ENCODE assay signal across 14 mouse cellular contexts in genomic region chr12:88250000-88250399, GRCm38 (mm10). TPM values are rescaled to one million over a fixed set of nuclear protein-coding genes. Genes with fewer than 3 reads are reported as not detected.
"Had no signal": no experiment of that assay in that cellular context is flagged by ENCODE, and none has a peak within 500 bp of the region (broad histone marks: within the 10 kb centered on the region; RNA-seq: fewer than 3 reads in every experiment).

TSS of gene Gm8332 (minus strand) at chr12:88250100.

RNA-seq across cellular contexts. Expression of gene Gm8332, which starts in this region (rescaled TPM):
- total RNA-seq: neutrophil, adult 5-6 weeks had no signal
- polyA plus RNA-seq: neural tube, embryonic 13.5 days; neural tube, embryonic 14.5 days; neural tube, embryonic 15.5 days; small intestine, adult 2 months; spleen, adult 2 months; stomach, embryonic 14.5 days; stomach, embryonic 15.5 days; stomach, embryonic 16.5 days; stomach, postnatal 0 days; testis, adult 2 months; thymus, adult 2 months; thymus, postnatal 0 days; urinary bladder, adult 2 months had no signal
